Mouse (Mus musculus) embryo, embryonic 11 days (tissue): ENCODE measurements at regions not wholly inside any gene's neighbourhood (a gene's known extent, or its start where the extent isn't known, plus 50 kb on each side); places are given as distances from the start of the nearest gene placed in this dataset.
A peak's percentile ranks its signal among the peaks of the same experiment; 100 is the strongest.
"Not testable (repeated sequence)": the region's sequence is repeated elsewhere in the genome, so short reads cannot be mapped to it uniquely, and the experiment has no call there.

ENCODE experiments used
- DNase-seq: peaks from one replicate; pipeline ENCODE4 v3.0.0-alpha.2; 2015

DNA sequence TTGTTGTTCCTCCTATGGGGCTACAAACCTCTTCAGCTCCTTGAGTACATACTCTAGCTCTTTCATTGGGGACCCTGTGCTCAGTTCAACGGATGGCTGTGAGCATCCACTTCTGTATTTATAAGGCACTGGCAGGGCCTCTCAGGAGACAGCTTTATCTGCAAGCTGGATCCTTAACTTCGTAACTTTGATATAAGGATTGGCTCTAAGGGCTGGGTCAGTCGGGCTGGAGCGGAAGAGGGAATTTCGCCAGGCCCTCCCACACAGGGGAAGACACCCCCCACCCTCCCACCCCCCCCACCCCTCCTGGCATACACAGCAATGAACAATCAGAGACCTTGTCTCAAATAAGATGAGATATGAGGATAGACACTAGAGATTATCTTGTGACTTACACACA lies 304.3 kb upstream of the Chordc1 start:
- DNase-seq = peak; percentile 54

DNA sequence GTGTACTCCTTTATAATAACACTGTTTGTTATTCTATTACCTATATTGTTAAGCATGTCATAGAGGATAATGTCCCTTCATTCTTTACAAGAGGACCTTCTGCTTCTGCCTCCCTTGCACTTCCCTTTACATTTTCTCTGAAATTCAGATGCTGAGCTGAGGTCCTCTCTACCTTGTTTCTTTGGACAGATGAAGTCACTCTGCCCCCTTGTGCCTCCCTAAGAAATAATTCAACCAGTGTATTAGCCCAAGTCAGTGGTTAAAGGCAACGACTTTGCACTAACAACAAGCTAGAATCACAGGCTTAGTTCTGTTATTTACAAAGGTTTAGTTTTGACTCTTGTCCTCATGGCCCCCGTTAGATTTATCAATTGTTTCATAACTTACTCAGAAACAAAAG lies 289.4 kb upstream of the Chordc1 start:
- DNase-seq = peak; percentile 42

DNA sequence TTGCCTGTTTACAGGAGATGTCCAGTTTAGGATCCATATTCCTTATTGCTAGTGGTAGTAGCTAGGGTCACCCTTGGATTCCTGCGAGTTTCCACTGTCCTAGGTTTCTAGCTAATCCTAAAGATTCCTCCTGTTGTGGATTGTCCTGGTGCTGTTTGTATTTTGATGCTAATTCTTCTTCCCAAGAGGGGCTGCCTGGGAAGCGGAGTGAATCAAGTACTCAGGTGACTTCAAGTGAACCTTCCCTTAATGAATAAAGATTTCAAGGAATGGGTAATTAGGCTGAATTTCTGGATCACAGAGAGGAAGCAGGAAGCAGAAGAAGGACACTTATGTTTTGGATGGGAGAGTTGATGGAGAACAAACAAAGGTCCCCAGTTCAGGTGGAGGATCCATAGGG lies 250.6 kb upstream of the Chordc1 start:
- no peak for DNase-seq

DNA sequence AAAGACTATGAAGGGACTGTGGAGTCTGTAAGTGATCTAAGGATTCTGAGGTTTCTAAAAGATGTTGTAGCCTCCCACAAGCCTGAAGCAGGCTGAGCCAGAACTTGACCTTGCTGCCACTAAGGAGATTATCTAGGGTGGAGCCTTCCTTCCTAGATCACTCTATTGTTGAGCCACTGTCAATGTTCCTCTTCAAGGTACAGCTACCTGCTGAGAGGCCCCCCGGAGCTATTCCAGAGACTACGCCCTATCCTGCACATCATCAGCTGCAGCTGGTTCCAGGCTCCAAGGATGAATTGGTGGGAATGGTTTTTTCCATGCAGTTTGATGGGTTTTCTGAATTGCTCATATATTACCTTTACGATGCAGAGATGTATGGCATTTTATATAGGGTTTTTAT lies 249.3 kb upstream of the Chordc1 start:
- DNase-seq = not testable (repeated sequence)

DNA sequence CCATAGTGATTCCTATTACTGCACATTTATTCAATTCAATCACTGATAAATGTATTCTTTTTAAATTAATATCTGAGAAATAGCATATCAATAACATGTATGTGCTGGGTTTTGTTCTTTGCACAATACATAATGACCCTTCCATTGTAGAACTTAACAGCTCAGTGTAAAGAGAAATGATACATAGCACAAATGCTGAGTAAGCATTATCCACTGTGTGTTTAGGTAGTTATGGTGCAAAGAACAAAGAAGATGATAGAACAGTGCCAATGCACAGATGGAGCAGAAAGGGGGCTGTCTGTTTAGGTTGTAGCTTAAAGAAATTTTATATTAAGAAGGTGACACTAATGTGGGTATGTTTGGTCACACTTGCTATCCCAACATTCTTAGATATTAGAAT lies 215.0 kb upstream of the Chordc1 start:
- no peak for DNase-seq

DNA sequence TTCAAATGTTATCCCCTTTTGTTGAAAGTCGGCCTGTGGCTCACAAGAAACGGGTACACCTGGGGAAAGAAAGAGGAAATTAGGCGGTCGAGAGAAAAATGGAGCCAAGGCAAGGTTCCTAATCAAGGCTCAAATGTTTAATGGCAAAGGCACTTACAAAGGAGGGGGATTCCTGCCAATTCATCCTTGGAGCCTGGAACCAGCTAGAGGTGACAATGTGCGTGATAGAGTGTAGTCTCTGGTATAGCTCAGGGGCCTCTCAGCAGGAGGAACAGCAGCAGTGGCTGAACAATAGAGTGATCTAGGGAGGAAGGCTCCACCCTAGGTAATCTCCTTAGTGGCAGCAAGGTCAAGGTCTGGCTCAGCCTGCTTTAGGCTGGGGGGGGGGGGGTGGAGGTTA lies 213.5 kb upstream of the Chordc1 start:
- not testable (repeated sequence) for DNase-seq

DNA sequence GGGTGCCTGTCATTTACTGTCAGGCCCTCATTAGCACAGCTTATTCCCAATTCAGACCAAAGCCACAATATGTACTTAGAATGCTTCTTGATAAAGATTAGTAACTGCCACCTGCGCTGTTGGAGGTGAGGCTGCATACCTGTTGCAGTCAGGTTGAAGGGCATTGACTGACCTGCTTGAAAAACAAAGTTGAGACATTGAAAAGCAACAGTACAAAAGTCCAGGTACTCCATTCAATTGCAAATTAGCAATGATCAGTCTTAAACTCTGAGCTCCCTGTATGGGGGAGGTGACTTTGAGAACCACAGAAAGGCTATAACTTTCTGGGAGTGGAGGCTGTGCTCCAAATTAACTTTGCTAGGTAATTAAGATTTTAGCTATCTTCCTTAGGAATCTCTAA lies 212.8 kb upstream of the Chordc1 start:
- DNase-seq = not testable (repeated sequence)
